Mouse (Mus musculus) kidney, adult 9 months (tissue): Measurements from ENCODE around the gene Vdac1.
"Not testable (repeated sequence)": the region's sequence is repeated elsewhere in the genome, so short reads cannot be mapped to it uniquely, and the experiment has no call there.

Experiments
- DNase-seq: peaks from one replicate; pipeline ENCODE4 v3.0.0; 2022

Vdac1 gene

DNA sequence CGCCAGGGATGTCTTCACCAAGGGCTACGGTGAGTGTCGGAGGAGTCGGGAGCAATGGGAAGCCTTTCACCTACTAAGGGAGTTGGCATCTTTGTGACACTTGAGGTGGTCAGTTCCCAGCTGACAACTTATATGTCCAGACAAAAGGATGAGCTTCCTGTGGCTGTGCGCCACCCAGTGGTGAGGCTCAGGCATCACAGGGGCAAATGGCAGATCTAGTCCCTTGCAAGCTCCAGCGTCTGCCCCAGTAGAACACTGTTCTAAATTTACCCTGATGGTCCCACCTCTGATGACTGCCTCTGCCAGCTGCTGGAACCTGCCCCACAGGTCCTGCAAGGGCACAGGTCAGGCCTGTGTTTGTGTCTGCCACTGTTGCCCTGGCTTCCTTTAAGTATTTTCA is 13.7 kb downstream of the Vdac1 start:
- peak; percentile 66 for DNase-seq

DNA sequence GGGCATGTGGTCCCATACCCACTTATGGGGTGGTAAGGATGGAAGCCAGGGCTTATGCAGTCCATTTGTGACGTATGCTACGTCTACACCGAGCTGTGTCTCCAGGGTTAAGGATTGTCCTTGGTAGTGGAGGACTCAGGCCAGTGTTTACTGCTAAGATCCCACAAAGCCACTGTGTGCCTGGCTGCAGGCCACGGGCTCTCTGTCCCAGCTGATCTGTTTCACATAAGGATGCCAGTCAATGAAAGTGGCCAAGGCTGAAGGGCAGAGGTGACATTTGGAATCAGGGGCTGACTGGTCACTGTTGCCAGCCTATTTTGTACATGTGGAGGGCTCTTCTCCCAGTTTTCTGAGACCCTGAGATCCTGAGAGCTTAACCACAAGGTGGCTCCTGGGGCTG is 16.9 kb downstream of the Vdac1 start:
- no peak for DNase-seq

DNA sequence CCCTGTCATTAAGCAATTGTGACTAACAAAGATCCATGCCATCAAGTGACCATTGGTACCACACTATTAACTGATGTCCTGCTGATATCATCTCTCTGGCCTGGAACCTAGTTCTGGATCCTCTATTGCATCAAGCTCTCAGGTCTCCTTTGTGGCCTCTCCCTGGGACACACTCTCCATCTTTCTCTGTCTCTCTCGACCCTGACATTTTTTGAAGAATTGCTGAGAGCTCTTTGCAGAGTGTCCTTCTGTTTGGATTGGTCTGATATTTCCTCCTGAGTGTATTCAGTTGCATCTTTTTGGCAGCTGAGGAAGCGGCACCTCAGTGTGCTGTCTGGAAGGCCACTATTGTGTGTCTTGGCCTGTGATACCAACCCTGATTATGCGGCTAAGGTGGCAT is 18.6 kb downstream of the Vdac1 start:
- DNase-seq, result no peak

DNA sequence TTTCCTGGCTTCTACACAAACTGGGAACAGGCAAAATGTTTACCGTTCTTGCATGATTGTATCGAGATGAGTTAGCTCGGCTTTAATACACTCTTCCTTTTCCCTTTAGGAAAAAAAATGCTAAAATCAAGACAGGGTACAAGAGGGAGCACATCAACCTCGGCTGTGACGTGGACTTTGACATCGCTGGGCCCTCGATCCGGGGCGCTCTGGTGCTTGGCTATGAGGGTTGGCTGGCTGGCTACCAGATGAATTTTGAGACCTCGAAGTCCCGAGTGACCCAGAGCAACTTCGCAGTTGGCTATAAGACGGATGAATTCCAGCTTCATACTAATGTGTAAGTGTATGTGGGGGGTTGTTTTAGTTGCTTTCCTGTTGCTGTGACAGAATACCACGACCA is 23.1 kb downstream of the Vdac1 start:
- DNase-seq, result peak; percentile 82

DNA sequence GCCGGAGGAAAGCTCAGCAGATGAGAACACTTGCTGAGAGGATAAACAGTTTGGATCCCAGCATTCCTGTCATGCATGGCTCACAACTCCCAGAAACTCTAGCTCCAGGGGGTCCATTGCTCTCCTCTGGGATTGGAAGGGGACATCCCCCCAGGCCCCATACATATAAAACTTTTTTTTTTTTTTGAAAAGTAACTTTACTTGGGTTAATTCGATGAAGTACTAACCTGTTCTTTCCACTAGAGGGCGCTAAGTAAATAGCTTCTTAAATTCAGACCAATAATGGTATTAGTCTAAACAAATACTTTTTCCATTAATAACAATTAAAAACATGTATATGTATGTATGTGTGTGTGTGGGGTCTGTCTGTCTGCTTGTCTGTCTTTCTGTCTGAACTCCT is 24.0 kb downstream of the Vdac1 start:
- no peak for DNase-seq

DNA sequence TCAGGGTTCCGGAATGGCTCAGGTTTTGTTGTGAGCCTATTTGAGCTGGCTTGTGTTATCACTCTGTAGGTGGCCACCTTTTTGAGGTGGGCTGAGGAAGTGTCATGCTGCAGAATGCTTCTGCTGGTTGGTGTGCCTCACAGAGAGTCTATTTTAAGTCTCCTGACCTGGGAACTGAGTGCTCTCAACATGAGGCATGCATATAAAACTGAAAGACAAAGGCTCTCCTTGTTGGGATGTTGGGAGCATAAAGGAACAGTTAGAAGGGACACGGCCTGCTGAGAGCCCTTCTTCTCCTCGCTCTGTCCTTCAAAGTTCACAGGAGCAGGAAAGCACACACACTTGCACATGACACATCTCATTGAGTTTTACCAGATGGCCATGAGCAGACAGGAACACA is 26.2 kb downstream of the Vdac1 start:
- no peak for DNase-seq

DNA sequence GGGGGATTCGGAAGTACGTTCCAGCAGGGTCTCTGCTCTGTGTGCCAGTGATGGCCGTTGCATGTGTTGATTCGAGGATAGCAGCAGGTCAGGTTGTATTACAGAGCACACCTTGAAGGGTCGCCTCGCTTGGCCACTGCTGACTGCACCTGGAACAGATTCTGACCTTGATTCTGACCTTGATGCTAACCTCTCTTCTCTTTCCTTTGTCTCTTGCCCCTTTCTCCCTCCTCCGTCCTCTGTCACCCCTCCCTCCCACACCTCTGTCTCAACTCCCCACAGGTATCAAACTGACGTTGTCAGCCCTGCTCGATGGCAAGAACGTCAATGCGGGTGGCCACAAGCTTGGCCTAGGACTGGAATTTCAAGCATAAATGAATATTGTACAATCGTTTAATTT is 27.5 kb downstream of the Vdac1 start:
- DNase-seq, result no peak

DNA sequence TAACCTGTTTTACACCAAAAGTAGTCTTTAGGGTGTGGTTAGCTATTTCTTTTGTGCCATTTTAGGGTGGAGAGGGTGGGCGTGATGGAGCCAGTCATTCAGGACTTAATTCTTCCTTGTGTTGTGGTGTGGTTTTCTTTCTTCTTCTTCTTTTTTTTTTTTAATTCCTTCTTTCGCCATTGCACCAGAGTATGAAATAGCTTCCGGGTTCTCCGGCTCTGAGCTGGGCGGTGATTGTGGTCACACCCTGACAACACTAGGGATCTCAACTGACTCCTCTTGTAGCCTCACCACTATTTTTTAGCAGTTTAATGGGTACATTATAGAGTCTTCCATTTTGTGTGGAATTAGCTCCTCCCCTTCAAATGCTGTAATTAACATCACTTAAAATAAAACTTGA is 28.3 kb downstream of the Vdac1 start:
- DNase-seq, result not testable (repeated sequence)

DNA sequence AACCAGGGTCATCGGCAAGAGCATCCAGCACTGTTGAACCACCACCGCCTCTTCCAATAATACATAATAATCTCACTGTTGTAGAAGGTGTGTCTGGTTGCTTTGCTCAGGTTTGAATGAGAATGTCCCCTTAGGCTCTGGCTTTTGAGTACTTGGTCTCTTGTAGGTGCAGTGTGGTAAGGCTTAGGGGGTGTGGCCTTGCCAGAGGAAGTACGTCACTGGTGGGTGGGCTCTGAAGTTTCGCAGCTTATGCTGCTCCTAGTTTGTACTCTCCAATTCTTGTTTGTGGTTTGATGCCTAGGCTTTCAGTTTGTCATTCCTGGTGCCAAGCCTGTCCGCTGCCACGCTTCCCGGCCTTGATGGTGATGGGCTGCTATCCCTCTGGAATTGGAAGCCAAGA is 29.3 kb downstream of the Vdac1 start:
- DNase-seq, result no peak

DNA sequence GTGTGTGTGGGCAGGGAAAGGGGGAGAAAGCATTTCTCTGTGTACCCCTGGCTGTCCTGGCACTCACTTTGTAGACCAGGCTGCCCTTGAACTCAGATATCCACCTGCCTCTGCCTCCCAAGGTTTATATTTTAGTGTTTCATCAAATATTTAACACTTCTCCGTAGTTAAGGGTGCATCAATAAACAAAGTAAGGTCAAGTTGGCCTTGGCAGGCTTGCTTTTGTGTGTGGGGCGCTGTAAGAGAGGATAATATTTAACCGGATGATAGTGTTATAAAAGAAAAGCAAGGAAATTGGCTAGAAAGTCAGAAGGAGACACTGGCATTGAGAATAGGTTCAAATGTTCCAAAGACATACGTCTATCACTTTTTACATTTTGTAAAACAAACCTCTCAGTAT is 33.8 kb downstream of the Vdac1 start:
- DNase-seq, result peak; percentile 83

DNA sequence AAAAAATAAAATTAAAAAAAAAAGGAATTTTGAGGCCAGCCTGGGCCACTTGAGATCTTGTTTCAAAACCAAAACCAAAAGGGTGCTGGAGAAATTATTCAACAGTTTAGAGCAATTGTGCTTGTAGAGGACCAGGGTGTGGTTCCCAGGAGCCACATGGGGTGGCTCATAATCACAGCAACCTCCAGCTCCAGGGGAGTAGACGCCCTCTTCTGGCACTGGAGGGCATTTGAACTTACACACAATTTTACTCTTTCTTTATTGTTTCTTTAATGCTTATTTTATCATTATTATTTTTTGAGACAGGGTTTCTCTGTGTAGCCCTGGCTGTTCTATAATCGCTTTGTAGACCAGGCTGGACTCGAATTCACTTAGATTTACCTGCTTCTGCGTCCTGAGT is 34.7 kb downstream of the Vdac1 start:
- no peak for DNase-seq

DNA sequence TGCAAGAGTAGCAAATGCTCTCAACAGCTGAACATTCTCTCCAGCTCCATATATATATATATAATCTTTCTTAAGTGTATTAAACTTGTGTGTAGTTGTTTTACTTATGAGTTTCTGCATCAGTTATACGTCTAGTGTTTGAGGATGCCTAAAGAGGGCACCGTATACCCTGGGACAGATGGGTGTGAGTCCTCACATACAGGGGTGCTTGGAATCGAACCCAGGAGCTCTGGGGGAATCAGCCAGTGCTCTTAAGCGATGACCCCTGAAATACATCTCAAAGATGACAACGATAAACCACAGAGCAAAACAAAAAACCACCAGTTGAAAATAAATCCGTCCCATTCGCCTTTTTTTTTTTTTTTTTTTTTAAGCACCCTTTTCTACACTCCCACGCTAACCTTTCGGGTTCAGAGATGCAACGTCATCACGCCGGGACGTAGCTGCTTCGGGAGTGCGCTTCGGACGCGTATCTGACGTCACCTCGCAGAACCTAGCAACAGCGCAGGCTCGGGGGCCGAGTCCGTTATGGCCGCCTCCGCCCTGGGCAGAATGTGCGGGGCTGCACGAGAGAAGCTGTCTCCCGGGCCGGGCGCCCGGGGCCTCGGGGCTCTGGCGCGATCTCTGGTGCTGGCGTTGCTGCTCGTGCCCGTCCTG is 35.4 kb downstream of the Vdac1 start, which contains the start of gene 9530068E07Rik:
Gene 9530068E07Rik (plus strand): TSS at position 489 of the 657 bp plus-strand sequence.
- peak; percentile 93 for DNase-seq

DNA sequence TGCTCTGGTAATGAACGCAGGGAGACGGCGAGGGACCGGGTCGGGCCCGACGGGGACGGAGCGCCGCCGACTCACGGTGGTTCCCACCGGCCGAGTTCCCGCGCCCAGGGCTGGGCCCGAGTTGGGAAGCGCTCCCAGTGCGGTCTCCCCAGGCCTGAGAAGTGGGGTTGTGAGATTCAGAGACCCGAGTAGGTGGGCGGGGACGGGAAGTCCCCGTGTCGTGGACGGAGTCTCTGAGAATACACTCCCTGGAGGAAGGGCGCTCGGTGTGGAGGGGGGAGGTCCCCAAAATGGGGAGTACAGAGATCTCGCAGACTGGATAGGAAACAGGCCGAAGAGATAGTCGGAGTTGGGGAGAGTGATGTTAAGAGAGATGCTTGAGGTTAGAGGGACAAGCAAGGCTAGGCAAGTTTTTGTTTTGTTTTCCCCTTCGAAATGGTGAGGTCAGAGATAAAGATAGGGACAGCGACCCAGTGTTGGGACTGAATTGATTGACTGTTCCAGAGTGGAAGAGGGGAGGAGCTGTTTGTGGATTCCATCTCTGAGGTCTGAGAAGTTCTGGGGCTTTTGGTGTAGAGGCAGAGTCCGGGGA is 36.0 kb downstream of the Vdac1 start:
- no peak for DNase-seq

DNA sequence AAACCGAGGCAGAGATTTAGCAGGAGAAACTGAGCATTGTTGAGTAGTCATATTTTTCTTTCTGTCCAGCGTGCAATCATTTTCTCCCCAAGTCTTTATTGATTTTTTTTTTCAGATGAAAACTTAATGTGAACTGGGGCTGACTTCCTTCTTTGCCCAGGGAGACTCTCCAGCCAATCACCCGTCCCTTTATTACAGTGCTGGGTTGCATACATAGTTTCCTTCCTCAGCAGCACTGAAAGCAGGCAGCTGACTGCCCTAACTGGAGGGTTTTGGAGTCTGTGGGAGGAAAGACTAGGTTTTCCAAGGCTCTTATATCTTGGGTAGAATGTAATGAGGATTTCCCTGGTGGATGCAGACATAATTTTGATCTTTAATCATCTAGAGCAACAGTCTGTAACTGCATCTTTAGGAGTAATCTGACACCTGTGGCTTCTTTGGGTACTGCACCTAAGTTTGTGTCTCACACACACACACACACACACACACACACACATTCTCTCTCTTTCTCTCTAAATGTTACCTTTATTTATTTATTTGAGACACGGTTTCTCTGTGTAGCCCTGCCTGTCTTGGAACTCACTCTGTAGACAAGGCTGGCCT is 36.8 kb downstream of the Vdac1 start:
- DNase-seq, result no peak

DNA sequence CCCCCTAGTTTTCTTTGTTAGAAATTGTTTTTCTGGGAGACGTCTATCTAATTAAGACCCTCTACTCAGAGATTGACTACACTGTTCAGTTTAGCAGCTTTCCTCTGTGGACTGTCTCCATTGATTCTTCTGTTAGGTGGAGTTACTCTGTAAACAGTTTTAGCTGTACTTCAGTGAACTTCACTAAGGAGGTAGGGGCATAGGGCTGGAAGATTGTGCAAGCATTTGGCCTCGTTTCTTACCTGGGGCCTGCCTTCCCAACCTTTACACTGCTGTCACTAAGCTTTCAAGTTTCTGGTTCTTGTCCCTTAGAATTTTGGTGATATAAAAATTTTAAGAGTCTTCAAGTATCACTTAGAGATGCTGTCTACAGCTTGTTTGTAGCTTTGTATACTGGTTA is 40.8 kb downstream of the Vdac1 start:
- peak; percentile 73 for DNase-seq

DNA sequence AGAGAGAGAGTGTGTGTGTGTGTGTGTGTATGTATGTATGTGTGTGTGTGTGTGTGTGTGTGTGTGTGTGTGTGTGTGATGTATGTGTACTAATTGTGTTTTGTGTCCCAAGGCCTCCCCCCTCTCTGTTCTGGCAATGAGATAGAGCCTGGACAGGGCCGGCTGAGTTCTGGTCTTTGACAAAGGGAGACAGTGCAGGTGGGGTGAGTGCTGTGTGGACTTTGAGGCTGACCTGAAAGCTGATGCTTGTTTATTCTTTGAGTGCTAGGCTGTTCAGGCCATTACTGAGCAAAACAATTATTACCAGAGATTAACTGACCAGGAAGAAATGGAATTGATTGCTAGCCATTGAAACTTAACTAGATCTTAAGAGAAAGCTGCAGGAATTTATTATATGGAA is 41.9 kb downstream of the Vdac1 start:
- peak; percentile 88 for DNase-seq

DNA sequence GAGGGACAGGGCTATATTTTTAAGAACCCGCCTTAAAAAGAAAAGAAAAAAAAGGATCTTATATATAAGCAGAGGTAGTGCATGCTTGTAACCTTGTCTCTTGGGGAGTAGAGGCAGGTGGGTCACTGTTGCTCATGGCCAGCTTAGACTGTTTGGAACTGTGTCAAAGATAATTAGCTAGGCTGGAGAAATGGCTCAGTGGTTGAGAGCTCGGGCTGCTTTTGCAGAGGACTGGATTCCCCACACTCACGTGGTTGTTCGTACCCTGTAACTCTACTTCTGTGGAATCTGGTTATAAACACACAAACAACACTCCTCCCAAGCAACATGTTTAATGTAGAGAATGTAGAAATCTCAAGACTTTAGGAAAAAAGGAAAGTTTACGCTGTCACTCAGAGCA is 43.5 kb downstream of the Vdac1 start:
- peak; percentile 75 for DNase-seq

DNA sequence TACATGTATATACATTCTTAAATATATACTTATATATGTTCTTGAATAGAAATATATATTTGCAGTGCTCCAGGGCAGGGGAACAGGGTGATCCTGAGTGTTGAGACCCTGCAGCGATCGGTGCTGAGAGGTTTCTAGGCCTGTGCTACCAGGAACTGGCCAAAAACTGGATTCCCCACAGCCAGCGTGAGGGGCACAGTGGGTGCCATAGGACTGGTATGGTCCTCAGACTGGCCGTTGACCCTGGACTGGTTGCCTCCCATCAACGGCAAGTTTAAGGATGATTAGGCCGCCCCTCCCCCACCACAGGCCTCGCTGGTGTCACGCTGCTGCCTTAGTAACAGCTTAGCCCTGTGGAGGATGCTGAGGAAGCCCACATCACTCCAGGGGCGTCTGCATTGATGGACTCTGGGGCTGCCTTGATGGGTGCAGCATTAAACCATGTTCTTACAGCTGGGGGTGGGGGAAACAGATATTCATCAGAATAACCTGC is 44.6 kb downstream of the Vdac1 start:
- no peak for DNase-seq

DNA sequence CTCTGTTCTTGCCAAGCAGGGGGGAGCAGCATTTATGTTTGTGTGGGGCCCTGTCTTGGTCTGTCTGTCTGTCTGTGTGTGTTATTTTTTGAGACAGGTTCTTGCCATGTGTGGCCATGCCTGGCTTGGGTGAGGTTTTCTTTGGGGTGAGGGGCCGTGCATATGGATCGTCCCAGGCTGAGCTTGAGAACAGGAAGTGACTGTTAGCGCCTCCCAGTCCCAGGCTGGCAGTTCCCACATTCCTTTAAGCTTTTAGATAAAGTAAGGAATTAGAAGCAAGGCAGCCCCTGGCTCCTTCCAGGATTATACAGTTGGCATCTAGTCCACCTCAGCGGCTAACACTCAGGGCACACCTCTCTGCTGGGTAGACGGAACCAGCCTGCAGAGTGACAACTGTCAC is 48.7 kb downstream of the Vdac1 start:
- no peak for DNase-seq

DNA sequence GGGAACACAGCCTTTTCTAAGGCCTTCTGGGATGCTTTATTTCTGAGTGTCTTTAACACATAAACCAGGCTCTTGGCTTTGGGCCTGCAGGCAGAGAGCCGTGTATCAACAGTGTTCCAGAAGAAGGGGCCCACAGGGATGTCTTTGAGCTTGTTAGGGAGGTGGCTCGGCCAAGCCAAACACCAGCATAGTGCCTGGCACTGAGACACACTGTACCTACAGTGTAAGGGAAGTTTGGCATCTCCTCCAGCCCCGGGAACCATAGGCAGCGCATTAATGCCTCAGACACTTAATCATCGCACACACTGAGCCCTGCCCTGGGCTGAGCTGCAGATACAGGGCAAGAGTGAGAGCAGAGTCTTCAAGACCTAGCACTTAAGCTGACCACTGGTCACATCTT is 57.7 kb downstream of the Vdac1 start:
- peak; percentile 32 for DNase-seq

DNA sequence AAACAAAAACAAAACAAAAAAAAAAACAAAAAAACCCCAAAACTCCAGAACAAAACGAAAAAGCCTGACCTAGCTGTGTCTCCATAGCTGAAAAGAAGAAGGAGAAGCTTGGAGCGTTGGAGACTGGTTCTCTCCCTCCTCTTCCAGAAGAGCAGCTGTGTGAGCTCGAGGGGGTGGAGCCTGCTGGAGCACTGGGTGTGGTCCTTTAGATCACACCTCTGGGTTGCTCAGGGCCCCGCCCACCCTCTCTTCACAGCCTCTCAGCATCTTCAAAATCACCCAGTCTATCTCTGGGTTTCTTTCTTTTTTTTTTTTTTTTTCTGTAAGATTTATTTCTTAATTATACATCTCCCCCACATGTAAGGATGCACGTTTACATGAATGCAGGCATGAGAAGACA is 58.6 kb downstream of the Vdac1 start:
- peak; percentile 34 for DNase-seq

DNA sequence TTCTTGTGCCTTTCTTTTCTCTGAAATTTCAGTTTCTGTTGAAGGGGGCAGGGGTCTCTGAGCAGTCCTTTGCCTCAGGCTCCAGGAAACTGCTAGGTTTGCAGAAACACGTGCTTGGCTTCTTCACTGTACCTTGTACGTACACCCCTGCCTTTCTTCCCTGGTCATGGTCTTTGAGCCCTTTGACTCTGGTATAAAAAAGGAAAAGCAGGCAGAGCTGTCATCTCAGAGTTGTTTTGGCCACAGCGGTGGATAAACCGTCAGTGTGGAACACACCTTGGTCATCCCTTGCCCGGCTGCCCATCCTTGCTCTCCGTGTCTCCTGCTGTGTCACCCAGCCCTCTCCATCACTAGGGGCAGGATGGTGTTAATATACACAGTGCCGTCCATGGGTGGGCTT is 59.2 kb downstream of the Vdac1 start:
- peak; percentile 68 for DNase-seq

DNA sequence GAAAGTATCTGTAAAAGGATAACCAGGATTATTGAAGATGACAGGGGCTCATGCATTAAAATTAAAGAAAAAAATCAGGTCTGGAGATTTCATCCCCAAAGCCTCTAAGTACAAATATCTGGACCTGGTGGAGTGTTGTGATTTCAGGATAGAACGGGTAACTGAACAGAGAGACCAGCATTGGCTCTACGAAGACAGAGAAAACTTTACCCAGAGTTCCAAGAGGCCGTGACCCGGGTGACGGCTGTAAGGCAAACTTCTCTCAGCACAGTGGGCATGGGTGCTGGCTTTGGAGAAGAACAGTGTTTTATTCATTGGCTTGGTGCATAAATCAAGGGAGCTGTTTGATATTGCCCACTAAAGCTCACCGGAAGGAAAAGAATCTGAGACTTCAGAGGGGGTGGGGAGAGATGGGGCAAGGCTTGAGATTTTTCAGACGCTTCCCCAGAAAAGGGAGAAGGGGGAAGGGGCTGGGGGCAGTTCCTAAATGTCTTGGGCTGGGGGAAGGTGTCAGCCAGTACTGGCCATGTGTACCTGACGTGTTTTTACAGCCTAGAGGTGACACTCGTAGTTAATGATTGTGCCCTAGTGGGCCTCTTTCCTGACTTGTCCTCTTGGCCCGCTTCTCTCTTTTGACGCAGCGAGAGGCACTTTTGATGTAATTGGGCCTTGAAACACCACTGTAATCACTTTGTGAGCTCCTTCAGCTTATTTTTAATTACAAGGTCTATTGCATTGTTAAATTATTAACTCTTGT is 59.8 kb downstream of the Vdac1 start:
- DNase-seq, result peak; percentile 64
